Mouse (Mus musculus) heart, postnatal 0 days (tissue): Measurements from ENCODE around the gene Vasn. TPM values are rescaled to one million over a fixed set of nuclear protein-coding genes. Genes with fewer than 3 reads are reported as not detected.

Experiments used
- ATAC-seq: fragments of 200-750 bp; cut with Nextera tagmentation; 2 replicates; pipeline ENCODE4 v1.8.0; 2017; ENCODE audit warnings: low read depth, moderate number of reproducible peaks, moderate library complexity; ENCODE audit not compliant: insufficient read depth
- DNase-seq: peaks from one replicate; pipeline ENCODE4 v3.0.0-alpha.2; 2016; ENCODE audit warnings: low spot score
- H3K27ac ChIP-seq: fragments of 300-500 bp; sonication (generic); 2 replicates; pipeline ENCODE4 v1.5.1; 2014; ENCODE audit warnings: low read depth, mild to moderate bottlenecking
- H3K27me3 ChIP-seq: fragments of 300-500 bp; sonication (generic); 2 replicates; pipeline ENCODE4 v1.6.1; 2014; ENCODE audit warnings: low read length, mixed read lengths; ENCODE audit not compliant: control insufficient read depth, insufficient read depth
- H3K36me3 ChIP-seq: fragments of 300-500 bp; sonication (generic); replicated peaks from 2 replicates; pipeline ENCODE4 v1.6.1; 2014; ENCODE audit warnings: low read length, mixed read lengths; ENCODE audit not compliant: control insufficient read depth, insufficient read depth
- H3K4me1 ChIP-seq: fragments of 300-500 bp; sonication (generic); 2 replicates; pipeline ENCODE4 v1.6.1; 2014; ENCODE audit warnings: antibody characterized with exemption; ENCODE audit not compliant: control insufficient read depth, insufficient read depth
- H3K4me2 ChIP-seq: fragments of 300-500 bp; sonication (generic); 2 replicates; pipeline ENCODE4 v1.6.1; 2014; ENCODE audit warnings: low read depth, mild to moderate bottlenecking, low read length, moderate library complexity
- H3K4me3 ChIP-seq: fragments of 300-500 bp; sonication (generic); 2 replicates; pipeline ENCODE4 v1.5.1; 2014; ENCODE audit warnings: low read depth, low read length
- H3K9ac ChIP-seq: fragments of 300-500 bp; sonication (generic); replicated peaks from 2 replicates; pipeline ENCODE4 v1.6.1; 2014; ENCODE audit warnings: low read depth, low read length, mixed read lengths
- H3K9me3 ChIP-seq: fragments of 300-500 bp; sonication (generic); replicated peaks from 2 replicates; pipeline ENCODE4 v1.6.1; 2016; ENCODE audit warnings: low read length; ENCODE audit not compliant: control insufficient read depth
- CTCF ChIP-seq: IDR thresholded peaks from 2 replicates; pipeline ENCODE4 v1.5.1; 2016; ENCODE audit warnings: antibody characterized with exemption, control low read depth, low read depth
- EP300 ChIP-seq: IDR thresholded peaks from 2 replicates; pipeline ENCODE4 v1.6.1; 2016; ENCODE audit warnings: antibody characterized with exemption, low read depth
- WGBS: fragments of 180-500 bp; shearing (Covaris S2); extraction: QIAGEN DNeasy Blood & Tissue Kit; methylation state at CpG from one replicate; pipeline ENCODE4 v1.1.7; 2014; 5-methylcytosine and 5-hydroxymethylcytosine counted together
- polyA plus RNA-seq: library from polyadenylated mRNA; unstranded; fragments of >200 nt; fragmentation: Nextera tagmentation; extraction: Ambion mirVana; gene quantifications from 2 replicates; pipeline ENCODE4 v1.2.1, GENCODE M21; 2015
- total RNA-seq: library from RNA; depleted of rRNA; stranded (reverse); fragments of >200 nt; gene quantifications from 2 replicates; pipeline ENCODE4 v1.2.3, GENCODE M21; 2014; ENCODE audit warnings: low replicate concordance

Vasn gene
- total and polyA plus RNA-seq, 2 experiments from 2014 or later = 9.3 to 38.7 TPM

GRCm38 (mm10) chr16:4638891-4639390 lies 800 bp upstream of the Vasn start:
- peaks cover 50% of the 10 kb centered on the region for H3K4me1 ChIP-seq
- H3K27me3 ChIP-seq = no peaks in the 10 kb centered on the region
- H3K4me3 ChIP-seq = no peak overlapping the region
- ATAC-seq = no peak
- no peak for DNase-seq
- no peak for TF ChIP-seq EP300
- TF ChIP-seq CTCF = no peak
- peaks cover 5% of the 10 kb centered on the region; the same call in 1 of the 2 replicates for H3K36me3 ChIP-seq
- WGBS = 63% methylated on average over 3 of the region's 3 CpGs
- H3K4me2 ChIP-seq = no peak overlapping the region
- H3K9me3 ChIP-seq = no peaks in the 10 kb centered on the region
- no peak overlapping the region for H3K9ac ChIP-seq
- H3K27ac ChIP-seq = no peak overlapping the region

- no peaks in the 10 kb centered on the region for H3K36me3 ChIP-seq
- no peaks in the 10 kb centered on the region for H3K27me3 ChIP-seq
- no peak for DNase-seq
- peak overlapping the region; percentile 73 for H3K9ac ChIP-seq
- H3K4me2 ChIP-seq = peak overlapping the region; percentile 75
- no peaks in the 10 kb centered on the region for H3K9me3 ChIP-seq
- ATAC-seq = no peak
- H3K4me1 ChIP-seq = peaks cover 56% of the 10 kb centered on the region
- TF ChIP-seq CTCF (no peak), EP300 (no peak)
- peak overlapping the region; percentile 93 for H3K27ac ChIP-seq
- WGBS = 7% methylated on average over 17 of the region's 17 CpGs
- H3K4me3 ChIP-seq = peak overlapping the region; percentile 71
Observed at GRCm38 (mm10) chr16:4640267-4641005, 695 bp downstream of the Vasn start.

- H3K4me2 ChIP-seq = peak overlapping the region; percentile 75
- H3K9ac ChIP-seq = no peak overlapping the region; the same call in 1 of the 2 replicates
- H3K4me1 ChIP-seq = peaks cover 57% of the 10 kb centered on the region
- H3K4me3 ChIP-seq = peak overlapping the region; percentile 71
- no peak for ATAC-seq
- H3K9me3 ChIP-seq = no peaks in the 10 kb centered on the region
- TF ChIP-seq CTCF = no peak
- TF ChIP-seq EP300 = no peak
- no peaks in the 10 kb centered on the region for H3K36me3 ChIP-seq
- H3K27me3 ChIP-seq = no peaks in the 10 kb centered on the region
- DNase-seq = no peak
- H3K27ac ChIP-seq = peak overlapping the region; percentile 93
- 22% methylated on average over 3 of the region's 3 CpGs for WGBS
Observed at GRCm38 (mm10) chr16:4641119-4641838, 1.5 kb downstream of the Vasn start.

GRCm38 (mm10) chr16:4642190-4642589 lies 2.4 kb downstream of the Vasn start:
- H3K27ac ChIP-seq = peak overlapping the region; percentile 93
- H3K4me1 ChIP-seq = peaks cover 64% of the 10 kb centered on the region
- H3K27me3 ChIP-seq = no peaks in the 10 kb centered on the region
- TF ChIP-seq EP300 (0 out of 2 replicates have a peak, but pooled peaks have one; percentile 1), CTCF (no peak)
- no peaks in the 10 kb centered on the region for H3K36me3 ChIP-seq
- 16% methylated on average over 13 of the region's 13 CpGs for WGBS
- H3K4me3 ChIP-seq = peak overlapping the region; percentile 71
- H3K9me3 ChIP-seq = no peaks in the 10 kb centered on the region
- ATAC-seq = peak; percentile 78
- peak overlapping the region; percentile 42; the same call in 1 of the 2 replicates for H3K9ac ChIP-seq
- DNase-seq = peak; percentile 93
- peak overlapping the region; percentile 75 for H3K4me2 ChIP-seq

GRCm38 (mm10) chr16:4642937-4643336 lies 3.2 kb downstream of the Vasn start:
- H3K4me2 ChIP-seq = peak overlapping the region; percentile 75
- 60% methylated on average over 6 of the region's 6 CpGs for WGBS
- peaks cover 71% of the 10 kb centered on the region for H3K4me1 ChIP-seq
- peak overlapping the region; percentile 93 for H3K27ac ChIP-seq
- H3K27me3 ChIP-seq = no peaks in the 10 kb centered on the region
- peak overlapping the region; percentile 42; the same call in 1 of the 2 replicates for H3K9ac ChIP-seq
- peak overlapping the region; percentile 71 for H3K4me3 ChIP-seq
- DNase-seq (no peak), ATAC-seq (no peak)
- TF ChIP-seq EP300 (no peak), CTCF (no peak)
- no peaks in the 10 kb centered on the region for H3K36me3 ChIP-seq
- no peaks in the 10 kb centered on the region for H3K9me3 ChIP-seq
